Mouse (Mus musculus): ENCODE measurements around the gene Krt6b. TPM values are rescaled to one million over a fixed set of nuclear protein-coding genes. Genes with fewer than 3 reads are reported as not detected.

Gene Krt6b
- polyA plus RNA-seq (2014; fragmentation: Nextera tagmentation; extraction: Ambion mirVana), result not detected in 2 replicates

- H3K27ac ChIP-seq (ENCODE audit: low read depth, low read length), result no peak within 1 kb of the TSS
- ATAC-seq (ENCODE audit: low FRiP score) (no peak), DNase-seq (ENCODE audit: low spot score, missing footprints) (no peak)
- no peaks in the 10 kb centered on the region for H3K9me3 ChIP-seq (ENCODE audit: control insufficient read depth, low read length)
- no peaks in the 10 kb centered on the region for H3K36me3 ChIP-seq (ENCODE audit: control insufficient read depth, insufficient read depth, low read length)
- no peak within 1 kb of the TSS for H3K9ac ChIP-seq (ENCODE audit: low read length)
- WGBS, result 80% methylated on average over 2 of the region's 2 CpGs
- no peak within 1 kb of the TSS for H3K4me3 ChIP-seq (ENCODE audit: low read depth, low read length)
- no peaks in the 10 kb centered on the region for H3K4me1 ChIP-seq (ENCODE audit: control insufficient read depth, insufficient read depth, low read length)
- no peaks in the 10 kb centered on the region for H3K27me3 ChIP-seq (ENCODE audit: control insufficient read depth, insufficient read depth, low read length)
- no peak within 1 kb of the TSS for H3K4me2 ChIP-seq
Observed at GRCm38 (mm10) chr15:101680187-101680586, at the start of gene Krt6b. TSS of gene Krt6b (minus strand) at chr15:101680287.

- Histone ChIP-seq H3K4me2 (no peak overlapping the region), H3K27me3 (ENCODE audit: control insufficient read depth, insufficient read depth, low read length) (no peaks in the 10 kb centered on the region), H3K27ac (ENCODE audit: low read depth, low read length) (no peak overlapping the region), H3K9me3 (ENCODE audit: control insufficient read depth, low read length) (no peaks in the 10 kb centered on the region), H3K4me3 (ENCODE audit: low read depth, low read length) (no peak overlapping the region), H3K36me3 (ENCODE audit: control insufficient read depth, insufficient read depth, low read length) (no peaks in the 10 kb centered on the region), H3K4me1 (ENCODE audit: control insufficient read depth, insufficient read depth, low read length) (no peaks in the 10 kb centered on the region), H3K9ac (ENCODE audit: low read length) (no peak overlapping the region)
- 81% methylated on average over 5 of the region's 5 CpGs for WGBS
- ATAC-seq (ENCODE audit: low FRiP score) (no peak), DNase-seq (ENCODE audit: low spot score, missing footprints) (no peak)
Observed at GRCm38 (mm10) chr15:101724686-101725085, 44.6 kb upstream of the Krt6b start.

- no peak for ATAC-seq (ENCODE audit: low FRiP score)
- no peaks in the 10 kb centered on the region for H3K9me3 ChIP-seq (ENCODE audit: control insufficient read depth, low read length)
- 75% methylated on average over 3 of the region's 3 CpGs for whole genome bisulfite sequencing
- no peaks in the 10 kb centered on the region for H3K27me3 ChIP-seq (ENCODE audit: control insufficient read depth, insufficient read depth, low read length)
- H3K4me2 ChIP-seq, result no peak overlapping the region
- H3K4me3 ChIP-seq (ENCODE audit: low read depth, low read length), result no peak overlapping the region
- no peak overlapping the region for H3K27ac ChIP-seq (ENCODE audit: low read depth, low read length)
- no peak overlapping the region for H3K9ac ChIP-seq (ENCODE audit: low read length)
- DNase-seq (ENCODE audit: low spot score, missing footprints), result no peak
- H3K4me1 ChIP-seq (ENCODE audit: control insufficient read depth, insufficient read depth, low read length), result no peaks in the 10 kb centered on the region
- H3K36me3 ChIP-seq (ENCODE audit: control insufficient read depth, insufficient read depth, low read length), result no peaks in the 10 kb centered on the region
Observed at GRCm38 (mm10) chr15:101715831-101716230, 35.7 kb upstream of the Krt6b start.

- H3K27me3 ChIP-seq (ENCODE audit: control insufficient read depth, insufficient read depth, low read length), result no peaks in the 10 kb centered on the region
- H3K4me2 ChIP-seq, result no peak overlapping the region
- no peak for ATAC-seq (ENCODE audit: low FRiP score)
- no peak overlapping the region for H3K9ac ChIP-seq (ENCODE audit: low read length)
- WGBS, result 89% methylated on average over 5 of the region's 5 CpGs
- DNase-seq (ENCODE audit: low spot score, missing footprints), result no peak
- no peak overlapping the region for H3K27ac ChIP-seq (ENCODE audit: low read depth, low read length)
- no peaks in the 10 kb centered on the region for H3K4me1 ChIP-seq (ENCODE audit: control insufficient read depth, insufficient read depth, low read length)
- no peaks in the 10 kb centered on the region for H3K36me3 ChIP-seq (ENCODE audit: control insufficient read depth, insufficient read depth, low read length)
- no peaks in the 10 kb centered on the region for H3K9me3 ChIP-seq (ENCODE audit: control insufficient read depth, low read length)
- no peak overlapping the region for H3K4me3 ChIP-seq (ENCODE audit: low read depth, low read length)
Observed at GRCm38 (mm10) chr15:101714356-101714755, 34.3 kb upstream of the Krt6b start.

- DNase-seq (ENCODE audit: low spot score, missing footprints) (no peak), ATAC-seq (ENCODE audit: low FRiP score) (no peak)
- H3K9me3 ChIP-seq (ENCODE audit: control insufficient read depth, low read length), result no peaks in the 10 kb centered on the region
- WGBS, result 72% methylated on average over 8 of the region's 8 CpGs
- no peaks in the 10 kb centered on the region for H3K36me3 ChIP-seq (ENCODE audit: control insufficient read depth, insufficient read depth, low read length)
- H3K27ac ChIP-seq (ENCODE audit: low read depth, low read length), result no peak overlapping the region
- no peaks in the 10 kb centered on the region for H3K27me3 ChIP-seq (ENCODE audit: control insufficient read depth, insufficient read depth, low read length)
- no peak overlapping the region for H3K4me2 ChIP-seq
- no peaks in the 10 kb centered on the region for H3K4me1 ChIP-seq (ENCODE audit: control insufficient read depth, insufficient read depth, low read length)
- H3K4me3 ChIP-seq (ENCODE audit: low read depth, low read length), result no peak overlapping the region
- no peak overlapping the region for H3K9ac ChIP-seq (ENCODE audit: low read length)
Observed at GRCm38 (mm10) chr15:101713731-101714130, 33.6 kb upstream of the Krt6b start.

- Histone ChIP-seq H3K9me3 (ENCODE audit: control insufficient read depth, low read length) (no peaks in the 10 kb centered on the region), H3K4me1 (ENCODE audit: control insufficient read depth, insufficient read depth, low read length) (no peaks in the 10 kb centered on the region), H3K9ac (ENCODE audit: low read length) (no peak within 1 kb of the TSS), H3K27me3 (ENCODE audit: control insufficient read depth, insufficient read depth, low read length) (no peaks in the 10 kb centered on the region), H3K4me2 (no peak within 1 kb of the TSS), H3K27ac (ENCODE audit: low read depth, low read length) (no peak within 1 kb of the TSS), H3K36me3 (ENCODE audit: control insufficient read depth, insufficient read depth, low read length) (no peaks in the 10 kb centered on the region), H3K4me3 (ENCODE audit: low read depth, low read length) (no peak within 1 kb of the TSS)
- no peak for DNase-seq (ENCODE audit: low spot score, missing footprints)
- ATAC-seq (ENCODE audit: low FRiP score), result no peak
- 80% methylated on average over 13 of the region's 13 CpGs for WGBS
Observed at GRCm38 (mm10) chr15:101712720-101713119, 32.6 kb upstream of the Krt6b start, which contains the start of gene Krt5. TSS of gene Krt5 (minus strand) at chr15:101712898.

- Histone ChIP-seq H3K9ac (ENCODE audit: low read length) (no peak overlapping the region), H3K36me3 (ENCODE audit: control insufficient read depth, insufficient read depth, low read length) (no peaks in the 10 kb centered on the region), H3K4me1 (ENCODE audit: control insufficient read depth, insufficient read depth, low read length) (no peaks in the 10 kb centered on the region), H3K4me3 (ENCODE audit: low read depth, low read length) (no peak overlapping the region), H3K9me3 (ENCODE audit: control insufficient read depth, low read length) (no peaks in the 10 kb centered on the region), H3K27ac (ENCODE audit: low read depth, low read length) (no peak overlapping the region), H3K4me2 (no peak overlapping the region), H3K27me3 (ENCODE audit: control insufficient read depth, insufficient read depth, low read length) (no peaks in the 10 kb centered on the region)
- WGBS, result 59% methylated on average over 11 of the region's 11 CpGs
- no peak for DNase-seq (ENCODE audit: low spot score, missing footprints)
- no peak for ATAC-seq (ENCODE audit: low FRiP score)
Observed at GRCm38 (mm10) chr15:101708683-101709082, 28.6 kb upstream of the Krt6b start.

GRCm38 (mm10) chr15:101707454-101707853 lies 27.4 kb upstream of the Krt6b start:
- Histone ChIP-seq H3K36me3 (ENCODE audit: control insufficient read depth, insufficient read depth, low read length) (no peaks in the 10 kb centered on the region), H3K4me2 (no peak overlapping the region), H3K4me1 (ENCODE audit: control insufficient read depth, insufficient read depth, low read length) (no peaks in the 10 kb centered on the region), H3K27ac (ENCODE audit: low read depth, low read length) (no peak overlapping the region), H3K27me3 (ENCODE audit: control insufficient read depth, insufficient read depth, low read length) (no peaks in the 10 kb centered on the region), H3K9me3 (ENCODE audit: control insufficient read depth, low read length) (no peaks in the 10 kb centered on the region), H3K9ac (ENCODE audit: low read length) (no peak overlapping the region), H3K4me3 (ENCODE audit: low read depth, low read length) (no peak overlapping the region)
- DNase-seq (ENCODE audit: low spot score, missing footprints), result no peak
- 90% methylated on average over 9 of the region's 9 CpGs for WGBS
- ATAC-seq (ENCODE audit: low FRiP score), result no peak

GRCm38 (mm10) chr15:101704066-101704465 lies 24.0 kb upstream of the Krt6b start:
- 74% methylated on average over 4 of the region's 4 CpGs for WGBS
- Histone ChIP-seq H3K27ac (ENCODE audit: low read depth, low read length) (no peak overlapping the region), H3K9ac (ENCODE audit: low read length) (no peak overlapping the region), H3K4me3 (ENCODE audit: low read depth, low read length) (no peak overlapping the region), H3K4me2 (no peak overlapping the region), H3K27me3 (ENCODE audit: control insufficient read depth, insufficient read depth, low read length) (no peaks in the 10 kb centered on the region), H3K36me3 (ENCODE audit: control insufficient read depth, insufficient read depth, low read length) (no peaks in the 10 kb centered on the region), H3K4me1 (ENCODE audit: control insufficient read depth, insufficient read depth, low read length) (no peaks in the 10 kb centered on the region), H3K9me3 (ENCODE audit: control insufficient read depth, low read length) (no peaks in the 10 kb centered on the region)
- no peak for DNase-seq (ENCODE audit: low spot score, missing footprints)
- no peak for ATAC-seq (ENCODE audit: low FRiP score)

GRCm38 (mm10) chr15:101702380-101702779 lies 22.3 kb upstream of the Krt6b start:
- H3K27ac ChIP-seq (ENCODE audit: low read depth, low read length), result no peak overlapping the region
- H3K27me3 ChIP-seq (ENCODE audit: control insufficient read depth, insufficient read depth, low read length), result no peaks in the 10 kb centered on the region
- WGBS, result 14% methylated on average over 2 of the region's 2 CpGs
- H3K4me2 ChIP-seq, result no peak overlapping the region
- H3K4me3 ChIP-seq (ENCODE audit: low read depth, low read length), result no peak overlapping the region
- H3K4me1 ChIP-seq (ENCODE audit: control insufficient read depth, insufficient read depth, low read length), result no peaks in the 10 kb centered on the region
- ATAC-seq (ENCODE audit: low FRiP score) (no peak), DNase-seq (ENCODE audit: low spot score, missing footprints) (no peak)
- H3K9ac ChIP-seq (ENCODE audit: low read length), result no peak overlapping the region
- no peaks in the 10 kb centered on the region for H3K9me3 ChIP-seq (ENCODE audit: control insufficient read depth, low read length)
- no peaks in the 10 kb centered on the region for H3K36me3 ChIP-seq (ENCODE audit: control insufficient read depth, insufficient read depth, low read length)

All from midbrain, embryonic 11.5 days (tissue).